Mouse (Mus musculus): ENCODE measurements around the gene Nbr1.

- no peak for TF ChIP-seq CTCF (conservative IDR thresholded peaks at IDR 0.05; ENCODE audit: low read length)
- no peak for TF ChIP-seq NANOG (IDR thresholded peaks at IDR 0.05; ENCODE audit: borderline replicate concordance, low read length)
- no peak for TF ChIP-seq POU5F1 (IDR thresholded peaks at IDR 0.05; ENCODE audit: borderline replicate concordance, low read length)
These were observed 64.2 kb downstream of the Nbr1 start for GRCm38 (mm10) chr11:101616104-101616503.

Data from E14TG2a.4 (cell line).